Mouse (Mus musculus): ENCODE measurements around the gene Zfp213.

Zfp213 gene

DNA sequence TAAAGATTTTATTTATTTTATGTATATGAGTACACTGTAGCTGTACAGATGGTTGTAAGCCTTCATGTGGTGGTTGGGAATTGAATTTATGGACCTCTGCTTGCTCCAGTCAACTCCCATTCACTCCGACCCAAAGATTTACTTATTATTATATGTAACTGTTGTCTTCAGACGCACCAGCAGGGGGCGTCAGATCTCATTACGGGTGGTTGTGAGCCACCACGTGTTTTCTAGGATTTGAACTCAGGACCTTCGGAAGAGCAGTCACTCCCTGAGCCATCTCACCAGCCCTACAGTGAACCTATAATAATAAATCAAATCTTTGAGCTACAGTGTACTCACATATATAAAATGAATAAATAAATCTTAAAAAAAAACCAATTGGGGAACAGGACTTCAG lies 8.0 kb upstream of the Zfp213 start:
- no peak for DNase-seq (ENCODE audit: low spot score in 2 of 2)

DNA sequence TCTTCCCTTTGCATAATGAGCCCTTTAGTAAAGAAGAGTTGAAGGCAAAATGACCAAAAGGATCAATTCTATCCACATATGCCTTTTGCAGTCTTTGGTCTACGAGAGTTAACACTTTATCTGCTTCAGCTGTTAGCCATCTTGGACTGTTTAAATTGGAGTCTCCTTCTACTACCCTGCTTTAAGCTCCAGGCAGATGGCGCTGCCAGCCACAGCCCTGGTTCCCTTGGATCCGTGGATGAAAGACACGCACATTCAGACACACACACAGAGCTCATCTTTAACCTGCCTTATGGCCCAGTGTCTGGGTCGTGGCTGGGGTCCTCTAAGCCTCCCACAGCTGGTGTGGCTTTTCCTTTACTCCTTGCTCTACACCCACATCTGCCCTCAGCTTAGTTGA lies 7.0 kb upstream of the Zfp213 start:
- DNase-seq (ENCODE audit: low spot score in 2 of 2), result no peak

DNA sequence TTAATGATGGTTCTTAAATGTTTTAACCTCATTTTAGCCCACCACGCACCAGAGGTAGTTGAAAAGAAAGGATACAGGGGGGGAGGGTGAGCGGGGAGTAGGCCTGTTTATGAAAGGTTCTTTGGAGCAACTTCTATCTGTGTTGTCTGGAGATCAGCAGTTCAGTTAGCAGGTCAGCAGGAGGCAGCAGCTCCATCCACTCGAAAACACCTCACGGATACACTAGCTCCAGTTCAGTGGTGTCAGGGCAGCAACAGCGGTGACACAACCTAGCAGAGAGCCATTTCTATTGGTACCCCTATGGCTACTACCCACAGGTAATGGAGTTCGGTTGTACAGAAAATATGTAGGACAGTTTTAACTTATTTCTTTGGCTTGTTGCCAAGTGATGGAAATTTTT lies 6.0 kb upstream of the Zfp213 start:
- DNase-seq (ENCODE audit: low spot score in 2 of 2), result peak; percentile 38 to 39

DNA sequence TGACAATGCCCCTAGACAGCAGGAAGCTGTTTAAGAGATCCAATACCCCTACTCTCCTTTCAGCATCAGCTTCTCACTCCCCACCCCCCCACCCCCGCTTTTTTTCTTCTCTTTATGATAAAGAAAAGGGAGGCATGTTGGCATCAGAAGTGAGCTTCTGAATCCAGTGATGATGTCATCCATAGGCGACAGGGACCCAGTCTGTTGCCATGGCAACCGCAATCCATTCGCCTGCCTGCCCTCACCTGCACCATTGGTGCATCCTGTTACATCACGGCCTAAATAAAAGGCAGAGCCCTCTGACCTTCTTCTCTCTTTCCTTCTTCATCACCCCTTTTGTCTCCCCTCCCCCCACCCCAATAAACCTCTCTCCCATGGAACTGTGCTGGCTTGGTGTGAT lies 4.3 kb upstream of the Zfp213 start:
- no peak for DNase-seq (ENCODE audit: low spot score in 2 of 2)

DNA sequence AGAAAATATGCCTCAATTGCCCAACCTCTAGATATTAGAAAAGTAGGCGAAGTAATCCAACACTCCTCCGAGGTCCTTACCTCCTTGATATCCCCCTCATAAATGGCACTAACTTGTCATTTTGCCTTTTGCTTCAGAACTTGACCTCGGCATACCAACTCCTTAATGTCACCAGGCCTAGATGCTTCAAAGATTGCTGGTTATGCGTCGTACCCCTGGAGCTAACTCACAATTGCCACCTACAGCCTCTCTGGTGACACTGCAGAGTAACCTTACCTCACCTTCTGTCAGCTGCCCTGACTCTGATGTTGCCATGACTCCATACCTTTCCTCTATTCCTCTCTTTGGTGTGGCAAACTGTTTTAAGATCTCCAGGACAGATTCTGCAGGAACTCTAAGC lies 2.7 kb upstream of the Zfp213 start:
- no peak for DNase-seq (ENCODE audit: low spot score in 2 of 2)

DNA sequence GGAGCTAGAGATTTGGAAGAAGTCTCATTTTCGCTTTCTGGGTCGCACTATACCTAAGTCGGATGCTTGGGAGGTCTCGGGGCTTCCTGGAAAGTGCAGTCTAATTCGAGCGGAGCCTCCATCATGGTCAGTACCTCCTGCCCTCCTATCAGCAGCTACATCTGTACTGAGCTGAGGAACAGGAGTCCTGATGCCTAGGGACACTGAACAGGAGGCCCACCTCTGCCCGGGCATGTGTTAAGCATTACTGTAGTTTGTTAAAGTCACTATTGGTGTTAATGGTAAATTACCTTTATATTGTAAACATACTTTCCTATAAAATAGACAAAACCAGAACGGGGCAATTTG lies 304 bp upstream of the Zfp213 start:
- DNase-seq (ENCODE audit: low spot score in 2 of 2), result no peak

DNA sequence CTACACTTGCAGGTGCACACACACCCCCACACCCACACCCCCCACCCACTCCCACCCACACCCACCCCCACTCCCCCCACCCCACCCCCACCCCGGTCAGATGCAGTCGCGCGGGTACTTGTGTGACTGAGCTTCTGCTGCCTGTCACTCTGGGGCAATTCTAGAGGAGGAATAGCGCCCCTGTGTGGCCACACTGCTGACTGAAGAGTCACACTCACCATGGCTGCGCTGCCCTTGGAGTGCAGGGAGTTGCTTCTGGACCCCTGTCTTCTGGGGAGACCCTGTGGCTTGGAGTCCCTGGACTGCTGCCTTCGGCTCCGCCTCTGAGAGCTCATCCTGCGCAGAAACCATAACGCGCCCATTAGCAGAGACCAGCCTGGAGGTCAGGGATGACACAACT lies 4.3 kb downstream of the Zfp213 start:
- DNase-seq (ENCODE audit: low spot score in 2 of 2), result peak in 1 of 2 experiments; percentile 26

DNA sequence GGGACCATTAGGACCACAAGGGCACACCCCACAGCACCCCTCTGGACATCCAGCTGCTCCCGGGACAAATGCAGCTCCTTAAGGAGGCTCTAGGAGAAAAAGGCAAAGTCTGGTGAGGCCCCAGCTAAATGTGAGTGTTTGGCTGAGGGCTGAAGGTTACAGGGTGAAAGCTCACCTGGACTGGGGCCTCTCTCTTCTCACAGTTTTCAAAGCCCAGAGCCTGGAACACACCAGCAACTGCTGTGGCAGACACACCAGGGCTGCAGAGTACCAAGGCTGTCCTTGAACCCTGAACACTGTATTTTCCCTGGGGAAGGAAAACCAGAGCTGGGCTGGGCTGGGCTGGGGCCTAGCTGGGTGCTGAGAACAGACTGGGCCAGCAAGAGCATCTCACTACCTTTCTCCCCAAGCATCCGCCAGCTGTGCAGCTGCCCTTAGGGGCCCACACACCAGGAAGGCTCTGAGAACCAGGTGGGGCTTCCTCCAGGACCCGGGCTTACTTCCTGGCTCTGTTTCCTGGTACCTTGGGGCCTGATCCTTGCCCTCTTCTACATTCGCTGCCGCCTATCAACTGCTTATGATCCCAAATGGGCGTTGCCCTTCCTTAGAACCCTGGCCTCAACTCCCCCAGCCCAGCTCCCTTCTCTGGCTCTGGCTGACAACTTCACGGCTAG lies 8.7 kb downstream of the Zfp213 start:
- DNase-seq (ENCODE audit: low spot score in 2 of 2), result no peak

DNA sequence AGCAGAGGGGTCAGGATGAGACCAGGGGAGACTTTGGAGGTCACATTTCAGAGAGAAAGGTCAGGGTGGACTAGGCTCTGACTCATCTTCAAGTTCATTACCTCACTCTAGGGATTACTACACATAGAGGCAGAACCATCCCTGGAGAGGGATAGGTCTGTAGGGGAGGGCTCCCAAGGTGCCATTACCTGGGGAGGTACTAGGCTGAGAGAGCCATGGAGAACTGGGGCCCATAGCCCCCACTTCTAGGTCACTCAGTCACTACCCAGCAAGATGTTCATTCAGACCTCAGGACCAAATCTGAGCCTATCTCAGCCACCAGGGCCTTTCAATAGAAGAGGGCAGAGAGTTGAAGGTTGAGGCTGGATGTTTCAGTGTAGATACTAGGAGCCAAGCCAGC lies 9.7 kb downstream of the Zfp213 start:
- no peak for DNase-seq (ENCODE audit: low spot score in 2 of 2)

DNA sequence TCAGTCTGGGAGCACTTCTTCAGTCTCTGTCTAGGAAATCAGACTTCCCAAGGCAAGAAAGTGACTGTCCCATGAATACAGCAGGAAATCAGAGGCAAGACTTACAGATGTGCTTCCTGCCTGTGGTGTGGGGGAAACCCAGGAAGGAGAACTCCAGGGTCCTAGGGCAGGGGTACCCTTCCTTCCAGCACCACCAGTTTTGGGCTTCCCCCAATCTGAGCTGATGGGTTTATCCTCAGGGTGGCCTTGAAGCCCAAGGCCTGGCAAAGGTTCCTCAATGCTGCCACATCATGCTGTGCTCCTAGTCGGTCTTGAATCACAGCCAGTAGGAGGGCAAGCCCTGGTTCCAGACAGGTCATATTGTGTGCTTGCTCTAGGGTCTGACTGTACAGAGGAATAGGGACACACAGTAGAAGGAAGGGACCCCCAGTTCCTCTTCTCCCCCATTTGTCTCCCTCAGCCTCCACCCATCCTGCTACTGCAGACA lies 10.4 kb downstream of the Zfp213 start:
- DNase-seq (ENCODE audit: low spot score in 2 of 2), result no peak

DNA sequence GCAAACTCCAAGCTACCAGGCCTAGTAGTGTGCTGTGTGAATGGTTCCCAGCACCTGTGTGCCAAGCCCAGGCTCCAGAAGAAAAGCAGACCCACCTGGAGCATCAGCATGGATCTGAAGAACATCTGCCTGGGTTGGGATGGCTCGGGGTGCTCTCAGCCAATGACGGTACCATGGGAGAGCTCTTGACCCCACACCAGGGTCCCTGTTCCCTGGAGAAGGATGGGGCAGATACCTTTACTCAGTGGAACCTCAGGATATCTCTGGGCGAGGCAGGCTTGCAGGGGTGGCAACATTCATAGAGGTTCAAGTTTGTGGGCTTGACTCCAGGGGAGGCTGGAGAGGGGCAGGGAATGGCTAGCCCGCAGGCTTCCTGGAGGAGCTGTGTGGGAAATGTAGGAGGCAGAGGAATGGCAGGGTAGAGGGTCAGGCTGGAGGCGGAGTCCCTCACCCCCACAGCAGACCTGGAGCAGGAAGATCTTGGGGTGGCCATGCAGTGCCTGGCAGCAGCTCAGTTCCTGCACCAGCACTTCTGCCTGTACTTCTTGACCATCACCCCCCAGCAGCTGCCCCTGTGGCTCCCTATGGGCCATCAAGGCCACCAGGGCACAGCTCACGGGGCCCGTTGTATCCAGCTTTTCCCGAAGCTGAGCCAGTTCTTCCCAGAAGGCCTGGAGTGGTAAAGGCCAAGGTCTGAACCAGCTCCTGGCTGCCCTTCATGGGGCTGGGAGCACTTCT lies 11.0 kb downstream of the Zfp213 start:
- no peak for DNase-seq (ENCODE audit: low spot score in 2 of 2)

DNA sequence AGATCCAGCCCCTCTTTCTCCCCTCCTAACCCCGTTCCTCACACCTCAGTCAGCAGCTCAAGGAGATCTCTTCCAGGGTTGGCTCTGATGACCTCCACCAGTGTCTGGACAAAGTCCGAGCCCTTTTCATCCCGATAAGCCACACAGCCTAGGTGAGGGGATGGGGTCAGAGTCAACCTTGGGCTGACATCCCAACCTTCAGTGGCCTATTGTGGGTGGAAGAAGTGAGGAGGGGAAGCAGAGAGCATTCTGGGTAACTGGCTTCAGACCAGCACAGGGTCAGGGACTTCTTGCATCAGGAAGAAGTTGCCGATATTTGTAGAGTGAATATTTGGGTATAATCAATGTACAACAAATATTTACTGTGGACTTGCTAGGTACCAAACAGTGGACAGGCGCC lies 12.1 kb downstream of the Zfp213 start:
- DNase-seq (ENCODE audit: low spot score in 2 of 2), result no peak

DNA sequence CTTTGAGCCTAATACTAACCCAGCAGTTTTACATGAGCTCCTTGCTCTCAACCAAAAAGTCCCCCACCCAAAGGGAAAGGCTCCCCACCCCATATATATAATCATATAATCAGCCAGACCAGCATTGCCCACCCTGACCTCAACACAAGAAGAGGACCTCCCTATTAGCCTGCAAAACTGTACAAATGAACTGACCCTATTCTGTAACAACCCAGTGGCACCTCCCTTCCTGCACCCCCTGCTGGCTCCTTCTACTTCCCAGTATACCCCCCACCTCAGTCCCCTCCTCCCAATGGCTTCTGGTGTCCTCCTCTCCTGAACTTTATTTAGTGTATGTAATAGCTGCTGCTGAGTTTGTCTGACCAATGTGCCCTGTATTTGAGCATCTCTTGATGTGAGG lies 12.6 kb downstream of the Zfp213 start:
- no peak for DNase-seq (ENCODE audit: low spot score in 2 of 2)

DNA sequence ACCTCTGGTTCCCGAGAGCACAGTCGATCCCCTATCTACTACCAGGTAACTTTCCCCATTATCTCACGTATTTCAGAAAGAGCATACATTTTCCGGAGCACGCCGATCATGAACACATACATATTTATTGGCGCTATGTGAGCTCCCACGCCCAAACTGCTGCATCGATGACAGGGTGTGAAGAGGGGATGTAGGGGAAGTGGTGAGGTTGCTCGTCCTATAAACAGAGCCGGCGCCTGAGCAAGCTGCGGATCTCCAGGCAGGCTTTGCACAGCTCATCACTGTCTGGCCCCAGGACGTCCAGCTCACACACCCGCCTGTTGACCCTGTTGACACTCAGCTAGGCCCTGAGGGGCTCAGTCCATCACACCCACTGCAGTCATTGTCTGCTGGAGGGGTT lies 13.2 kb downstream of the Zfp213 start:
- peak in 1 of 2 experiments; percentile 32 for DNase-seq (ENCODE audit: low spot score in 2 of 2)

DNA sequence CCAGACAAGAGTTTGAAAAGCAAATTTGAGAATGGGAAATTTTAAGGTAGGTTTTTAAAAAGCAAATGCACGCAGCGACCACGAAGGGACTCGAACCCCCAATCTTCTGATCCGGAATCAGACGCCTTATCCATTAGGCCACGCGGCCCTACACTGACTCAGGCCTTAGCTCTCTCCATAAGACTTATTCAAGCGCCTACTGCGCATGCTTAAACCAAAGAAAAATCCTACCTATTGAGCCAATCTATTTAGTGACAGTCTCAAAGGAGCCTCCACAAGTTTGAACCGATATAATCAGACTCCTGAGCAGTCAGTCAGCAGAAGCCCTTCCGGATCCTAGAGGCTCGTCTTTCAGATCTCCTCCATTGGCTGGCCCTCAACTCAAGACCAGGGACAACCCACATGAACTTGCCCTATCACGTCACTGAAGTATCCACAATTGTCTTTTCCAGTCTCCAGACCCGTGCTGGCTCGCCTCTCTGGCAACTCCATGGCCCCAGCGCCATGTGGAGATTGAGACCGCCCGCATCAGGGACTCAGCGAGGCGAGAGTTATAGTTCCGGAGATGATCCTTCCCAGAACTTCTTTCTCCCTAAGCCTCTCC lies 13.7 kb downstream of the Zfp213 start:
- DNase-seq (ENCODE audit: low spot score in 2 of 2), result peak; percentile 86 to 90

DNA sequence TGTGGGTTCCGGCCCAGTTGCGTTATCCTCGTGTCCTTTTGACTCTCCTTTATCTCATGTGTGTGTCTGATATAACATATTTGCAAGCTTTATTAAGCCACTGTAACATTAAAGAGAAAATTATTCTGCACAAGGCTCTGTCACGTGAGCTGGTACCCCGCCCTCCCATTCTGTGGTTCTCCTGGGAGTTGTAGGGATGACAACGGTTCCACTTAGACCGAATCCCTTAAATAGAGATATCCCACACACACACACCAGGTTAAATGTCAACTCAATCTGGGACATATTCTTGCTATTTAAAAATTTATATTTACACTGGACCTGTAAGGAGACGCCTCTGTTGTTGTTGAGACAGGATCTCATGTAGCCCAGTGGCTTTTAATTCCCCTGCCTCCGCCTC lies 14.6 kb downstream of the Zfp213 start:
- DNase-seq (ENCODE audit: low spot score in 2 of 2), result no peak

DNA sequence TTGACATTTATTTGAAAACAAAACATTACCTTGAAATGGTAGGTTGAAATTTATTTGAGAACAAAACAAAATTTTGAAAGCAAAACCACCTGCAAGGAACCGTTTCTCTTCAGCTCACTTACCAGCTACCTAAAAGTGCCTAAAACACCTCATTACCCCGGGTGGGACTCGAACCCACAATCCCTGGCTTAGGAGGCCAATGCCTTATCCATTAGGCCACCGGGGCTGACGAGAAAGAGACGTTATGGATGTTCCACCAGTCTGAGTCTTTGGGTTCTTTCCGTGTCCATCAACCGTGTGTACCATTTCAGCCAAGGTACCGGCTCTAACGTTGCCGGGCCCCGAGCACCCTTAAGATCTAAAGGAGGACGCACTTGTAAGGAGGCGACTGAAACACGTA lies 15.4 kb downstream of the Zfp213 start:
- DNase-seq (ENCODE audit: low spot score in 2 of 2), result peak; percentile 72 to 84

DNA sequence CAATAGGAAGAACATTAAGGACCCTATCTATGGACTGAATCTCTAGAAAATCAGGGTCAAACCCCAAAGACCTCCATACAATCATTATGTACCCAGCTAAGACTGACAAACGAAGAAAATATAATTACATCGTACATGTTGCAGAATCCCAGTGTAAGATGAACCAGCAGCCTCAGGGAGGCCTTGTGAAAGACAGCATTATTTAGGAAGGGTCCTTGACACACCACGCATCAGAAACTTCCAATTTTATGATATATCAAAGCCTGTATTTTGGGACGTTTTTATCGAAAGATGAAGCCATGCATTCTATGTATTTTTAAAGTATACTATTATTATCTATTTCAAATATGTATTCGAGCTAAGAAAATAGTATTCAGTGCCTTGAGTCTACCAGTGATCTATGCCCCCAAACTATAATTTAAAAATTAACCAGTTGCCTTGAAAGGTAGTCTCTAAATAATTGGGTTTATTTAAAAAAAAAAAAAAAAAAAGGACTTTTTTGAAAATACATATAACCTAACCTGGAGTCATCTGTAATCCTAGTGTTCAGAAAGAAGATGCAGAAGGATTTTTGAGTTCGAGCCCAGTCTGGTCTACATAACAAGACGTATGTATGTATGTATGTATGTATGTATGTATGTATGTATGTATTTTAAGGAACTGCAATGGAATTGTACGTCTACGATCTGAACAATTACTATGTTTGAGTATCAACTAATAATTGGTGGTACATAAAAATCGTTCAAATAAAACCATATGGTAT lies 16.2 kb downstream of the Zfp213 start:
- no peak for DNase-seq (ENCODE audit: low spot score in 2 of 2)

DNA sequence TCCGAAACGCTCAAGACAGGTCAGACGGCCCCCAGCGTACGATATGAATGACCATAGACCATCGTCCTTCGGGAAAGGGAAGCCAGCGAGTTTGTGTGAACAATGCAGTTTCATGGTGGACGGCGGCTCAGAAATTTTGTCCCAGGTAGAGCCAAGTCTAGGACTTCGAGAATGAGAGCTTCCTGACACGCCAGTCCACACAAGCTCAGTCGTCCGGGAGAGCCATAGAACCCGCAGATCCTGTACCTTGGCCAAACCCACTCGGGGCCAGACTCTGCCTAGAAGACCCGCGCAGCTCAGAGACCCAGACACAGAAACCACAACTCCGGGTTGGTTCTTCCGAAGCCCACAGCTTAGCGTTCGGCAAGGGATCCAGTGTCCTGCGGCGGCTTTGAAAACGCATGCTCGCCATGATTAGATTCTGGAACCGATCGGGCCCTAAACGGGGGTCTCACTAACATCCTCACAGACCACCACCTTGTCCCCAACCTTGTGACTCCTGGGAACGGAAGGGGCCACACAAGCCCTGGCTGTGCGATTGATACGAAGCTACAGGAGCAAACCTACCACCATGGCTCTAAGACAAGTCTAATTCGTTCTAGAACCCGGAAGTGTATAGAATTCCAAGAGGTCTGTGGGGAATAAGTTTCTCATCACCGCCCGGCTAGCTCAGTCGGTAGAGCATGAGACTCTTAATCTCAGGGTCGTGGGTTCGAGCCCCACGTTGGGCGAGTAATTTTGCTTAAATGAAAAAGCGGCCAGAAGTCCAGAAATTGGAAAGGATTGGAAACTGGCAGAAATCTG lies 17.1 kb downstream of the Zfp213 start:
- DNase-seq (ENCODE audit: low spot score in 2 of 2), result peak; percentile 74 to 81

DNA sequence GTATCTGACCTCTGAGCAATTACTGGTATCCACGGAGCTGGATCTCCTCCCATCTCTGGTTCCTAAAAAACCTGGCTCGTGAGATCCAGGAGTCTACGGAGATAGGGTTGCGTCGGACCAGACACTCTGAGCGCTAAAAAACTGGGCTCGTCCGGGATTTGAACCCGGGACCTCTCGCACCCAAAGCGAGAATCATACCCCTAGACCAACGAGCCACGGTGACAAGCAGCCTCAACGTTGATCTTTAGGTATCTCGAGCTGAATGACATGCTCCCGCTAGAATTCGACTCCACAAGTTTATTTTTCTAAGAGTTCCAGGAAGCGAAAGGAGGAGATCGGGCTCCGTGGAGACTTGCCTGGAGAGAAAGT lies 17.7 kb downstream of the Zfp213 start:
- DNase-seq (ENCODE audit: low spot score in 2 of 2), result peak; percentile 65 to 71

DNA sequence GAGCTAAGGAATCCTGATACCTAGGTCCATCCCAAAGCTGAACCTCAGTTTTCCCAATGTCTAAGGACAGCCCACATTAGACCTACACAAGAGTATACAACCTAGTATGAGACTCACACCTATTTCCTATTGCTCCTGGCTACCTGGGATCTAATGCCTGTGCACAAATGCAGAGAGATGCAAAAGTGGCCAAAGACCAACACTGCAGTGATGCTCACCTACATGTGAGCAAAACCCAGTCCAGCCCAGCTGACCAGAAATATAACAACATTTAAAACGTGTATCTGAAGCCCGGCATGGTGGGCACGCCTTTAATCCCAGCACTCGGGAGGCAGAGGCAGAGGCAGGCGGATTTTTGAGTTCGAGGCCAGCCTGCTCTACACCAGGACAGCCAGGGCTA lies 18.2 kb downstream of the Zfp213 start:
- no peak for DNase-seq (ENCODE audit: low spot score in 2 of 2)

DNA sequence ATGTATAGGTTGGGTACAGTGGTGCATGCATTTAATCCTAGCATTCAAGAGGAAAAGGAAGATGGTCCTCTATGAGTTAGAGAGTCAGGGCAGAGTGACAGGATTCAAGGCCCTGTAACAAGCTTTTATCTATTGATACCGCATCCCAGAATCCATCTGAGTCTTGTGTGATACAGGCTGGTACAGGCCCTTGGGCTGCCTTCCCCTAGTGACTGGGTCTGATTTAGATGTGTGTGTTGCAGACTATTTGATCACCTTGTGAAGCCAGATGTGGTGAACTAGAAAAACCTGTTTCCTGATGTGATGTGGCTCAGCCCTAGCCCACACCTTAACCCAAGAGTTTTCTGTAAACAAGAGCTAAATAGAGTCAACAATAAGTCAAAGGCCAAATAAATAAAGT lies 19.3 kb downstream of the Zfp213 start:
- DNase-seq (ENCODE audit: low spot score in 2 of 2), result no peak
